Mouse (Mus musculus) lung, postnatal 0 days (tissue): Measurements from ENCODE around the gene Trim47.

Source experiments
- CTCF ChIP-seq: IDR thresholded peaks from 2 replicates; pipeline ENCODE4 v1.5.1; 2016; ENCODE audit warnings: antibody characterized with exemption, mild to moderate bottlenecking
- EP300 ChIP-seq: IDR thresholded peaks from 2 replicates; pipeline ENCODE4 v1.6.1; 2016; ENCODE audit warnings: antibody characterized with exemption, mild to moderate bottlenecking, control low read depth

- no peak for TF ChIP-seq CTCF
- TF ChIP-seq EP300, result no peak
These were observed 48.2 kb downstream of the Trim47 start for GRCm38 (mm10) chr11:116078676-116079320.
